Mouse (Mus musculus) left cerebral cortex, adult 6 months (tissue): Measurements from ENCODE around the gene Panx3. TPM values are rescaled to one million over a fixed set of nuclear protein-coding genes. Genes with fewer than 3 reads are reported as not detected.

Experiments used
- long read RNA-seq, 2 experiments: library from polyadenylated mRNA; unstranded; transcript quantifications; one replicate each; pipeline ENCODE4 v2.0.0; 2019 to 2020
- polyA plus RNA-seq: library from polyadenylated mRNA; unstranded; fragments of <200 nt; fragmentation: Nextera tagmentation; gene quantifications from 2 replicates; pipeline ENCODE4 v1.2.3, GENCODE M21; 2021

Gene Panx3
- not detected in 2 replicates for polyA plus RNA-seq
- long read RNA-seq, experiment 1: 0 reads
- long read RNA-seq, experiment 2: 0 reads

DNA sequence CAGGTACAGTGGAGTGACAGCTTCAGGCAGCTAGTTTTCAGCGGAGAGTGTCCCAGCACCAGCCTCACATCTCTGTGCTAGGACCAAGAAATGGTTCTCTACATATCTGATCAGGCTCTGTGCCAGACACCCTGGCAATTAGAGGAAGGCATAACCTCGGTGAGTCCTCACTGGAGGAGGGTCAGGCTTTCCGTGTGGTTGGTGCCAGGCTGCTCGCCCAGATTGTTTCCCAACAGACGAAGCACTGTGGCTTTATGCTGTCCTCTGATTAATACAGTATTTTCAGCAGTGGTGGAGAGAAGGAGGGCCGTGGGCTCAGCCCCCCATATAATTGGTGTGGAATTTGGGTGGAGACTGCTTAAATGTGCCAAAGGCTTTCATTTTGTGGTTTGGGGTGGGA, at the start of gene Panx3:
Gene Panx3 (minus strand): TSS at position 121 of the 400 bp plus-strand sequence.

GRCm38 (mm10) chr9:37716150-37716549, 47.1 kb upstream of the Panx3 start, which contains the start of gene Olfr160:
Gene Olfr160 (minus strand): TSS chr9:37716250.

GRCm38 (mm10) chr9:37656931-37657481, 12.0 kb downstream of the Panx3 start, which contains the start of gene Tbrg1:
Gene Tbrg1 (minus strand): TSS chr9:37657312.

DNA sequence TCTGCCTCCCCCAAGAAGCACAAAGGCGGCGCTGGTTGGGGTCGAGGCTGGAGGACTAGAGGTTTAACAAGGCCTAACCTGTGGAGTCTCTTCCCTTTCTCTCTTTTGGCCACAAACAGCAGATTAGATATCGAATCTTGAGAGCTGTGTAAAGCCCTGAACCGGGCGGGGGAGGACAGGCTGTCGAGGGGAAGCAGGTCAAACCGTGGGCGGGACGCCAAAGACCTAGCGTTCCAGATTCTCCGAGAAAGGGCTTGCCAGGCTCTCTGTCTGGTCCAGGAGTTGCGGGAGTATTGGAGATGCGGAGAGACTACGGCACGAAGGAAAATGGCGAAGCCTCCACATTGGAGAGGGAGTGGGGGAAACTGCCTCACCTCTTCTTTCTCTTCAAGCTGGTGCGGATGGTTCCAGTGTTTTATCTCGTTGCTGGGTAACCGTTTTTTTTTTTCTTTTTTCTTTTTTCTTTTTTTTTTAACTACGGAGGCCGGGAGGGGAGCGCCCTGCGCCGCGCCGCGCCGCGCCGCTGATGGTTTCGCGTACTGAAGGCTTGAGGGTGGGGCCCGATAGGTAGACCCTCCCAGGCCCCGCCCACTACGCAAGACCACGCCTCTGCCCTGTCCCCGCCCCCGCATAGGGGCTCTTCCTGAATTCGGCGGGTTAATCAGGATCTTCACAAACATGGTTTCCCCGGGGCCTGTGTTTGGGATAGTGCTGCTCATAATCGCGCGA, 55.7 kb downstream of the Panx3 start, which contains the start of gene Spa17:
Gene Spa17 (minus strand): TSS at position 541 of the 729 bp plus-strand sequence.

Other genes with a start within 250 kb of the Panx3 start
- 0.86 and 1.0 TPM in 2 replicates for gene Robo3, start 236.0 kb downstream of the Panx3 start, polyA plus RNA-seq
- gene Msantd2, start 179.9 kb downstream of the Panx3 start, polyA plus RNA-seq: 3.1 and 4.4 TPM in 2 replicates
- 19.0 and 20.7 TPM in 2 replicates for gene Esam, start 141.2 kb downstream of the Panx3 start, polyA plus RNA-seq
- 3.4 and 4.1 TPM in 2 replicates for gene Vsig2, start 130.0 kb downstream of the Panx3 start, polyA plus RNA-seq
- 196 and 564 TPM in 2 replicates for gene Nrgn, start 116.3 kb downstream of the Panx3 start, polyA plus RNA-seq
- 14.4 and 16.3 TPM in 2 replicates for gene Siae, start 113.5 kb downstream of the Panx3 start, polyA plus RNA-seq
- gene Spa17, start 55.5 kb downstream of the Panx3 start, polyA plus RNA-seq: 6.6 and 7.7 TPM in 2 replicates
- gene Tbrg1, start 11.9 kb downstream of the Panx3 start, polyA plus RNA-seq: 74.7 and 81.0 TPM in 2 replicates
- not detected in 2 replicates for gene Olfr160, start 47.0 kb upstream of the Panx3 start, polyA plus RNA-seq
- not detected in 2 replicates for gene Olfr874, start 75.9 kb upstream of the Panx3 start, polyA plus RNA-seq
- not detected in 2 replicates for gene Olfr875, start 102.6 kb upstream of the Panx3 start, polyA plus RNA-seq
- gene Olfr876, start 133.8 kb upstream of the Panx3 start, polyA plus RNA-seq: not detected in 2 replicates
- not detected in 2 replicates for gene Olfr877, start 185.0 kb upstream of the Panx3 start, polyA plus RNA-seq
- gene Olfr145, start 227.5 kb upstream of the Panx3 start, polyA plus RNA-seq: not detected in 2 replicates
- not detected in 2 replicates for gene Olfr878, start 248.6 kb upstream of the Panx3 start, polyA plus RNA-seq